8 mouse cellular contexts compared by ENCODE assay signal in the genomic region with DNA sequence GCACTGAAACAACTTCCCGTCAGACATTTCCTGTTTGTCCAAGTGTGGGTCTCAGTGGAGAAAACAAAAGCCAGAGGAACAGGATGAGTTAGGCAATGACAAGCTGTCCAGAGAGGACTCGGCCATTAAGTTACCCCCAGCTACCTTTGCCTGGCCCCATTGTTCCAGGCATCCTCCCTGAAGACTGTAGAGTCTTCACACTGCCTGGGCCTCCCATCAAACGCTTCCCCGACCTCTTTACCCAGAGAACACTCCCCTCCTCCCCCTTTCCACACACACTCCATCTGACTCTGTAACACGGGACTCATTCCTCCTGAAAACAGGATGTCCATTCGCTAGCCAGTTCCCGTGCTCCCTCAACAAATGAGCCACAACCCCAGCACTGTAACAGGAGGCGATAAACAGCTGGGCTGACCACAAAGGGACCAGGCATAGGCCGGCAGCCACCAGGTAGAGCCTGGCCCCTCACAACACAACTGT.
DNase-seq lines count a peak whose midpoint lies in the region; ATAC-seq and TF ChIP-seq lines count a peak whose summit lies in the region.

No protein-coding gene starts in this region.

- H3K36me3 ChIP-seq in forebrain, embryonic 10.5 days (replicated peaks): no peaks in the 10 kb centered on the region
- H3K36me3 ChIP-seq in forebrain, embryonic 14.5 days (ENCODE audit: control insufficient read depth, insufficient read depth, low read length): no peaks in the 10 kb centered on the region
- H3K36me3 ChIP-seq in kidney, adult 2 months (ENCODE audit: control insufficient read depth, insufficient read depth, low read length): no peaks in the 10 kb centered on the region

- ATAC-seq in forebrain, embryonic 14.5 days: no peak
- ATAC-seq in inflammation-experienced regulatory T-cells, adult 6 months: no peak

- no peaks in the 10 kb centered on the region for H3K27me3 ChIP-seq in forebrain, embryonic 10.5 days (ENCODE audit: poor library complexity, severe bottlenecking)
- no peaks in the 10 kb centered on the region for H3K27me3 ChIP-seq in forebrain, embryonic 14.5 days (replicated peaks; ENCODE audit: control insufficient read depth, insufficient read depth, low read length)
- no peaks in the 10 kb centered on the region for H3K27me3 ChIP-seq in kidney, adult 2 months (replicated peaks; ENCODE audit: control insufficient read depth, insufficient read depth, low read length)

- no peak for DNase-seq in forebrain, embryonic 10.5 days (ENCODE audit: extremely low spot score, low spot score)
- no peak for DNase-seq in forebrain, embryonic 14.5 days (ENCODE audit: low spot score)
- peak; percentile 80 for DNase-seq in heart, adult 8-10 months (ENCODE audit: low spot score)
- DNase-seq in kidney, adult 2 months: peak; percentile 75
- peak; percentile 45 for DNase-seq in lung, postnatal 25 days (ENCODE audit: low spot score)
- no peak for DNase-seq in cerebellum, adult 9-10 months
- DNase-seq in left cerebral cortex, adult 11 months (ENCODE audit: low spot score): no peak

- 0 out of 2 replicates have a peak, but pooled peaks cover 3% of the 10 kb centered on the region for H3K4me1 ChIP-seq in forebrain, embryonic 10.5 days
- H3K4me1 ChIP-seq in forebrain, embryonic 14.5 days (ENCODE audit: control insufficient read depth, insufficient read depth, low read length): no peaks in the 10 kb centered on the region
- H3K4me1 ChIP-seq in kidney, adult 2 months (ENCODE audit: control insufficient read depth, insufficient read depth, low read length): 0 out of 2 replicates have a peak, but pooled peaks cover 2% of the 10 kb centered on the region

- H3K4me2 ChIP-seq in forebrain, embryonic 14.5 days (ENCODE audit: low read length): no peak overlapping the region

- H3K27ac ChIP-seq in forebrain, embryonic 10.5 days: peak overlapping the region; percentile 40; the same call in 1 of the 2 replicates
- no peak overlapping the region for H3K27ac ChIP-seq in forebrain, embryonic 14.5 days (ENCODE audit: low read depth, low read length)
- H3K27ac ChIP-seq in kidney, adult 2 months (ENCODE audit: insufficient read depth, low read depth, low read length): peak overlapping the region; percentile 73

- H3K9me3 ChIP-seq in forebrain, embryonic 10.5 days: no peaks in the 10 kb centered on the region
- no peaks in the 10 kb centered on the region for H3K9me3 ChIP-seq in forebrain, embryonic 14.5 days (replicated peaks; ENCODE audit: control insufficient read depth, low read length)

- H3K9ac ChIP-seq in forebrain, embryonic 14.5 days (ENCODE audit: low read length): no peak overlapping the region

- no peak overlapping the region for H3K4me3 ChIP-seq in forebrain, embryonic 10.5 days
- H3K4me3 ChIP-seq in forebrain, embryonic 14.5 days (ENCODE audit: low read depth, low read length): no peak overlapping the region
- H3K4me3 ChIP-seq in kidney, adult 2 months (ENCODE audit: insufficient read depth, low read depth, low read length): no peak overlapping the region

- WGBS in forebrain, embryonic 10.5 days: 64% methylated on average over 9 of the region's 9 CpGs
- WGBS in forebrain, embryonic 14.5 days: 71% methylated on average over 9 of the region's 9 CpGs
- 50% methylated on average over 9 of the region's 9 CpGs for WGBS in kidney, adult 2 months

- no peak for TF ChIP-seq CTCF in kidney, adult 2 months (conservative IDR thresholded peaks at IDR 0.05; ENCODE audit: insufficient read depth, insufficient read length, low read depth, low read length)

- no peak for TF ChIP-seq POLR2A in kidney, adult 2 months (IDR thresholded peaks at IDR 0.05; ENCODE audit: low read depth, low read length)

Comparison
In these comparisons a context has a peak if more than half of its experiments do, and no peak if none do; other contexts are left out.
1. DNase-seq: peak in heart, adult 8-10 months (single experiment), kidney, adult 2 months (single experiment) and lung, postnatal 25 days (single experiment); none in forebrain, embryonic 10.5 days (single experiment), forebrain, embryonic 14.5 days (single experiment), cerebellum, adult 9-10 months (single experiment) and left cerebral cortex, adult 11 months (single experiment).